Mouse (Mus musculus) stomach, postnatal 0 days (tissue): ENCODE data around the gene Adamtsl2.

Experiments used
- CTCF ChIP-seq: IDR thresholded peaks from 2 replicates; pipeline ENCODE4 v1.5.1; 2016; ENCODE audit warnings: antibody characterized with exemption, low read depth, mild to moderate bottlenecking, moderate library complexity
- EP300 ChIP-seq: optimal IDR thresholded peaks from 2 replicates; pipeline ENCODE3; 2016; ENCODE audit warnings: antibody characterized with exemption

- TF ChIP-seq CTCF (no peak), EP300 (no peak)
Observed at GRCm38 (mm10) chr2:27089238-27089637, 10.1 kb downstream of the Adamtsl2 start.
